Mouse (Mus musculus) naive thymus-derived CD4-positive, alpha-beta T cell, adult 2 months (primary cell): Measurements from ENCODE around the gene Pramel3.
"Not testable (repeated sequence)": the region's sequence is repeated elsewhere in the genome, so short reads cannot be mapped to it uniquely, and the experiment has no call there.

Experiments used
- DNase-seq: peaks from one replicate; pipeline ENCODE4 v3.0.0-alpha.2; 2011; ENCODE audit warnings: low read depth

The Pramel3 gene

GRCm38 (mm10) chrX:135302007-135302406, at the start of gene Pramel3:
Gene Pramel3, plus strand, starts transcription at chrX:135302307.
- DNase-seq: not testable (repeated sequence)

- not testable (repeated sequence) for DNase-seq
Observed at GRCm38 (mm10) chrX:135360685-135361084, 58.6 kb downstream of the Pramel3 start.

- DNase-seq: not testable (repeated sequence)
Observed at GRCm38 (mm10) chrX:135361943-135362342, 59.8 kb downstream of the Pramel3 start.
